Mouse (Mus musculus): ENCODE measurements around the gene Dnajc5. TPM values are rescaled to one million over a fixed set of nuclear protein-coding genes. Genes with fewer than 3 reads are reported as not detected.
"Not testable (repeated sequence)": the region's sequence is repeated elsewhere in the genome, so short reads cannot be mapped to it uniquely, and the experiment has no call there.

Gene Dnajc5
- 10 to 100 TPM; 47.8 to 51.8 TPM for total RNA-seq (2021)
- long read RNA-seq, experiment 1, full-length matches to known transcripts, result 25 of 37 reads
- long read RNA-seq, experiment 1, partial matches to known transcripts, result 2 of 37 reads
- long read RNA-seq, experiment 1, other reads (novel, unspliced or antisense), result 10 of 37 reads
- long read RNA-seq, experiment 2, full-length matches to known transcripts, result 35 of 58 reads
- long read RNA-seq, experiment 2, partial matches to known transcripts, result 1 of 58 reads
- long read RNA-seq, experiment 2, other reads (novel, unspliced or antisense), result 22 of 58 reads

DNA sequence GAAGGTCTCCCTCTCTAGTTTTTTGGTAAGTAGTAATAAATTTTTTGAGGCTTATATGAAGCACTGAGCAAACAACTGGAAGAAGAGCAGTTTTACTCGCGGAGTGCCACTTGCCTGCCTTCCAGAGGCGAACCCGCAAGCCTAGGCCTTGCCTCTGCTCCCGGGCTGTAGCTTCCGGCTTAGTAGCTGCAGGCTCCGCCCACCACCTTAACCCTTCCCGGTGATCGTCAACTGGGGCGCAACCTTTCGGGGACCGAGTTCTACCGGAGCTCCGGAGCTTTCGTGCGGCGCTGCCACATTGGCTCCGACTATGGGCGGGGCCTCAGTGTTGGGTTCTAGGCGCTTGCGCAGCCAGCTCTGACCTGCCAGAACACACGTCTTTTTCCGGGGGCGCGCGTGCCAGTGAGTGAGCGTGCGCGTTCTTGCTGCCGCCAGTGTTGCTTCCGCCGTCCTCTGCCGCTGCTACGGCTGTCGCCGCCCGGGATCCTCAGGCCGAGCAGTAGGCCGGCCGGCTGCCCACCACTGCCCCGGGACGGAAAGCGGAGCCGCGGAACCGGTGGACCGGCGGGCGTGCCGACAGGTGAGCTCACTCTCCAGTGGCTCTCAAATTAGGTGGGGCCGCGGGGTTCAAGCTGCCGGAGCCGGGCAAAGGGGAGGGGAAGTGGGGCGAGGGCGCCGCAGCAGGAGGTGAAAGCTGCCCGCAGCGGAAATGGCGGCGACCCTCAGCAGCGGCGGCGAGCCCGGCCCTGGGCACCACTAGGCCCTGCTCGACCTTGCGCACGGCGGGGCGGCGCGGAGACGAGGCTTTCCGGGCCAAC, at the start of gene Dnajc5:
TSS of gene Dnajc5 (plus strand) at position 368 of the 818 bp plus-strand sequence.
- intact Hi-C loops (cut with DNase I; ENCODE audit: low total_unique reads), result no loop called here
- DNase-seq, result peak; percentile 98

DNA sequence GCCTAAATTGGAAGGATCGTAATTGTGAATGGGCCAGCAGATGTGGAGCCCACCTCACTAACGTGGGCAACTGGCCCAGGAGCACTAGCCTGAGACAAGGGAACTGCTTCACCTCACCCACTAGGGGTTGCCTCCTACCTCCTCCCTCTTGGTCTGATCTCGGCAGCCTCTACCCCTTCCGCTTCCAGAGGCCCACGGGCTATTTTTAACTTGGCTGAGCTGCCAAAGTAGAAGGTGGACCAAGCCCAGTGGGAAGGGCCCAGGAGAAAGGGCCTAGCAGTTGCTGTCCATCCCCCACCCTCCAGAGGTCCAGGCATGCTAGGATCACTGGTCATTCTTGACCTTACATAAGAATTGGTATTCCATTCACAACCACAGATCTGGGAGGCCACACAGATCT, 49.0 kb upstream of the Dnajc5 start:
- DNase-seq, result peak; percentile 64
- intact Hi-C loops (cut with DNase I; ENCODE audit: low total_unique reads), result no loop called here

DNA sequence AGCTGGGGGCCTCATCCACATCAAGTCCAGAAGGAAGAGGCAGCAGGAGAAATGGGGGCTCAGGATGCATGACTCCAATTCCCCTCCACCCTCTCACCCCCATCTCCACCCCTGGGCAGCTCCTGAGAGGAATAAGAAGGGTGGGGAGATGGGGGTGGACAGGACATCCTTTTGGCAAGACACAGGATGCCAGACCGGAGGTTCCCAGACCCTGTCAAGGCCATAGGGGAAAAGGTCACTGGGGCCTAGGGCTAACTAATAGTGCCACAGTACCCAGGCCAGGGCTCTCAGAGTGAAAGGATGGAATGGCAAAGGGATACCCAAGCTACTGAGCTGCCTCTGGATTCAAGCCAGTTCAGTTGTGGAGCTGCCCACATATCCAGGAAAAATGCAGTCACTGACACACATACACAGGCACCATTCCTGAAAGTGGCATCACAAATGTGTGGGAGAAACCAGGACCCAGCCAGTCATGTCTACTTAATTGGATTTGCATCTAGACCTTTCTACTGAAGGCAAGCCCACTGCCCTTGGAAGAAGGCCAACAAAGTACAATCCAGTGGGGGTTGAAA, 47.9 kb upstream of the Dnajc5 start:
- DNase-seq, result no peak
- intact Hi-C loops (cut with DNase I; ENCODE audit: low total_unique reads), result no loop called here

DNA sequence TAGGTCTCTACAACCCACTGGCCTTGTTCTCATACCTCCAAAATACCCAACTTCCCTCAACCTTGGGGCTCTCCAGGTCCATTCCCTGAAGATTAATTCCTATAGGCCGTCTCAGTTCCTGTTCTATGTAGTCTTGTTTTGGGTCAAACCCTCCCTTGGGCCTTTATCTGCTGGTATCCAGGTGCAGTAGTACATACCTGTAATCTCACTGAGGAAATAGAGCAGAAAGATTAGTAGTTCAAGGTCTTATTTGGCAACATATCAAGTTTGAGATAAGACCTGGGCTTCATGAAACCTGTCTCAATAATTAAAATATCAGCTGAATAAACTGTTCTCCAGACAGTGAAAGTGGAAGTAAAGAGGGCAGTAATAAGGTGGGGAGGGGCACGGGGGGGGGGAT, 37.2 kb upstream of the Dnajc5 start:
- intact Hi-C loops (cut with DNase I; ENCODE audit: low total_unique reads), result no loop called here
- no peak for DNase-seq

DNA sequence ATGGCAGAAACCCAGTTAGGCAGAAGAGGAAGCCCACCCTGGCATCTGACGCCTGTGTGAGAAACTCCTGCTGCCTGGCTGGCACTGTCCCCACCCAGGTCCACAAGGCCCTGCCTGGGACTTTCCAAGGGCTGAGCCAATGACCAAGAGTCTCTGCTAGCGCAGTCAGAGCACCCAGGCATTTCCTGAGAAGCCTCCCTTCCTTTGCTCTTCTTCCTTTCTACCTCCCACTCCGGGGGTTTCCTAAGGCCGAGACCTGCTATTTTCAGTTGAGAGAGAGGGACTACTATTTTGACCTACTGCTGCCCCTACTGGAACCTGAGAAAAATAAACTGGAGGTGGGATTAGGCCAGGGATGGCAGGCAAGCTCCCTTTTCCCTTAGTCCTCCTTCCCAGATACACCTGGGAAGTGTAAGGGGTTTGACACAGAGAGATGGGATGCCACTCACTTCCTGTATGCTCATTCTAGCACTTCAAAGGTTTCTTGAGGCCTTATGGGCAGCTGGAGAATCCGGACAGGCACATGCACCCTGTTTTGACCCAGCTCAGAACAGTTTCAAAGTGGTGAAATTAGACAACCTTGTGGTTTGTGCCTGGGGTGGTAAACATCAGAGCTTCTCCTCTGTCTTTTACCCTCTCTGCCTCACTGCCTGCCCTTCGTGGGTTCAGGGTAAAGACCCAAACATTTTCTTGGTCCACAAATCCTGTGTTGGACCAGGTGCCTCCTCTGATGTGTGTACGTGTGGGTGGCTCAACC, 36.5 kb upstream of the Dnajc5 start:
- peak; percentile 29 for DNase-seq
- intact Hi-C loops (cut with DNase I; ENCODE audit: low total_unique reads), result no loop called here

DNA sequence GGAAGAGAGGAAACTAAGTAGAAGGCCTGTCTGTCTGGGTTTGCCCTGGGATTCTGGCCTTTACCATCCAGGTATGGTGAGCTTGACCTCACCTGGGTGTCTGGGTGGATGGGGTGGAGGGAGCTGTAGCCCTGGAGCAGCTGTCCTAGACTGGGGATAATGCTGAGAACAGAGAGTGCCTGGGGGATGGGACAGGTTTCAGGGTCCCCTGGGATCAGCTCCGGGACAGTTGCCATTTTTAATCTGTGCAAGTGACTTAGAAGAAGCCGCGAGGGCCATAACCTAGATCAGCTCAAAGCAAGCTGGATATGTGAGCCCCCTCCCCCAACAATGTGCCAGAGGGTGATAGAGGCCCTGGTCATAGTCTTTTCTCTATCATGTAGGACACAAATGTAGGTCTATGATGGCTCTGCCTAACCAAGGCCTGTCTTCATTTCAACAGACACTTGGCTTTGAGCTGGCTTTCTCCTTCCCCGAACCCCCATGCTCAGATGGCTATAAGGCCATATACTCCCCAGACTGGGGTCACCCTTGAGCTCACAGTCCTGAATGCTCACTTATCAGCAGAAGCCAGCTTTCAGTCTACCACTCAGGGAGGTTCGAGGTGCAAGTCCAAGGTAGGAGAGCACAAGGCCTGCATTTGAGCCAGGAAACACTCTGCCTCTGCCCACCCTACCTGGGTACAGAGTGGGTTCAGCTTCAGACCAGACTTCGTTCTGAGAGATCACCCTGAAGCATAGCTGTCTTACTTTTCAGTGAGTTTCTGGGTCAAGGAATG, 35.6 kb upstream of the Dnajc5 start:
- DNase-seq, result no peak

DNA sequence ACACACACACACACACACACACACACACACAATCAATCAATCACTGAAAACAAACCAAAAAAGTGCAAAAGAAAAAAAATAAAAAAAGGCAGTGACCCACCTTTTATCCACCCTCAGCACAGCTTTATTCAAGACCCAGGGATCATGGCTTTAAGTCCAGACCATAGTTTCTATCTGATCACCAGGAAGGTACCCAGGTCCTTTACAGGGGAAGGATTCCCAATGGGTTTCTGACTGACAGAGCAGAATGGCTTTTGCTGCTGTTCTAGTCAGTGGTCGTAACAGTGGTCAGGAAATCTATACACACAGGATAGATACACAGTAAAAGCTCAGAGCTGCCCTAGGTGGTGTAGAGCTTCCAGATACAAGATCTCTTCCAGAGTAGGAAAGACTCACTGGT, 34.5 kb upstream of the Dnajc5 start:
- intact Hi-C loops (cut with DNase I; ENCODE audit: low total_unique reads), result no loop called here
- no peak for DNase-seq

More for the DNA sequence above, 35.6 kb upstream of the Dnajc5 start:
- intact Hi-C loops (cut with DNase I; ENCODE audit: low total_unique reads), result no loop called here

DNA sequence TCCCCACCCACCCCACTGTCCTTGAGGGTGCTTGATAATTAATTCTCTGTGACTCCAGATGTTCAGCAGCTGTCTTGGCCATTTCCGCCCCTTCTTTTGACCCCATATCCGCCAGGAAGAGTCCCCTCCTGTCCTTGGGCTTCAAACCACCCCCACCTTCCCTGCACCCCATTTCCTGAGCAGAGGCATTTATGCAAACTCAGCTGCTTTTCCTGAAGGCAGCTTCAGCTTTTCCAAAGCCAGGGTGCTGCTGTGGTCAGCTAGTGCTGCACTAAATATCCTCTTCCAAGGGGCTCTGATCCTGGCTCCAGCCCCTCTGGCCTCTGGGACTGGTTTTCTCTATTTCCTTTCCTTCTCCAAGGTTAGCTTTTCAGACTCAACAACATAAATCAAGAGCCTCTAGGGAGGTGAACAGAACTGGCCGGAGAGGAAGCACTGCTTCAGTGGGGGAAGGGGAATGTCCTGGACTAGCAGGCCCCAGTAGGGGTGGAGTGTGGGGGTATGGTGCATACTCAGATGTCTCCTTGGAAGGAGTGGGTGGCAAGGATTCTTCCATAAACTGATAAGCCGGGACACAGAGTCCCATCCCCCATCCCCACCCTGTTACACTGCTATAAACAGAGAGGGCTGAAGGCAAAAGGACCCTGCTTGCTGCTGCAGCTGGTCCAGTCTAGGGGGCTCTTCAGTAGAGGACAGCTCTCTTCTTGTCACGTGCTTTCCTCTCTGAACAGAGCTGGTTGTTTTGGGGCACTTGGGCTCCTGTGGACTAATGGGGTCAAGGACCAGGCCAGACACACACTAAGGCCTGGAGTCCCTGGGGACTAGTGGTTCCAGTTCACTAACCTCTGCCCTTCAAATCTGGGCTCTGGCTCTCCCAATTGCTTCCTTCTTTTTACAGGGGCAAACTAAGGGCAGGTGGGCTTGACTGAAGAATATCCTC, 32.7 kb upstream of the Dnajc5 start:
- peak; percentile 49 for DNase-seq
- intact Hi-C loops (cut with DNase I; ENCODE audit: low total_unique reads), result no loop called here

DNA sequence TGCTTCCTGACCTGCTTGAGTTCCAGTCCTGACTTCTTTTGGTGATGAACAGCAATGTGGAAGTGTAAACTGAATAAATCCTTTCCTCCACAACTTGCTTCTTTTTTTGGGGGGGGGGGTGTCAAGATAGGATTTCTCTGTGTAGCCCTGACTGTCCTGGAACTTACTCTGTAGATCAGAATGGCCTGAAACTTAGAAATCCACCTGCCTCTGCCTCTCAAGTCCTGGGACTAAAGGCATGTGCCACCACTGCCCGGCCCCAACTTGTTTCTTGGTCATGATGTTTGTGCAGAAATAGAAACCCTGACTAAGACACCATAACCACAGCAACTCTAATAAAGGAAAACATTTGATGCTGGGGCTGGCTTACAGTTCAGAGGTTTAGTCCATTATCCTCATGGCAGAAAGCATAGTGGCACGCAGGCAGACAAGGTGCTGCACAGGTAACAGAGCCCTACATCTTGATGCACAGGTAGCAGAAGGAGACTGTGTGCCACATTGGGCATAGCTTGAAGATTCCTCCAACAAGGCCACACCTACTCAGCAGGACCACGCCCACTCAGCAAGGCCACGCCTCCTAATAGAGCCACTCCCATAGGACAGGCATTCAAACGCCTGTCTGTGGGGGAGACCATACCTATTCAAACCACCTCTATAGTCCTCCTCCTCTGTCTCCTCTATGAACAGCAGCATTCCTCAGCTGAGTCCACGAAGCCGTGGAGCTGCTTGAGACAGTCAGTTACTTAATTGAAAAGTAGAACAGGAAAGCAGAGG, 28.7 kb upstream of the Dnajc5 start:
- intact Hi-C loops (cut with DNase I; ENCODE audit: low total_unique reads), result loop anchor here (5.0 kb wide), 1 partner anchor 84 kb away; no protein-coding TSS in a partner anchor
- DNase-seq, result no peak

DNA sequence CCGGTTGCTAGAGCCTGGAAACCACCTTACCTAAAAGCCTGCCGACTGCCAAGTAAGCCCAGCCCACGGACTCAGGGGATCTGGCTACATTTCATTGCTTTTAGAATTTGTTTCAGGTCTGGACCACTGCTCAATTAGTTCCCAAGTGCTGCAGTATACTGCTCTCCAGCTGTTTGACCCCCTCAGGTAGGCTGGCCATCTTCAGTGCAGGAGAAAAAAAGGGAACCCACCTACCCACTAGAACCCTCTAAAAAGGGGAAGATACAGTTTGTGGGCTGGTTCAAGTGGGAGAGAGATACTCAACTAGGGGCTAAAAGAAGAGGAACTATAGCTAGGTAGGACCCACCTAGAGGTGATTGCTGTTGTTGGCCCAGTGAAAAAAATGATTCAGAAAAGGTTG, 28.1 kb upstream of the Dnajc5 start:
- intact Hi-C loops (cut with DNase I; ENCODE audit: low total_unique reads), result loop anchor here (5.0 kb wide), 1 partner anchor 85 kb away; no protein-coding TSS in a partner anchor
- DNase-seq, result no peak

DNA sequence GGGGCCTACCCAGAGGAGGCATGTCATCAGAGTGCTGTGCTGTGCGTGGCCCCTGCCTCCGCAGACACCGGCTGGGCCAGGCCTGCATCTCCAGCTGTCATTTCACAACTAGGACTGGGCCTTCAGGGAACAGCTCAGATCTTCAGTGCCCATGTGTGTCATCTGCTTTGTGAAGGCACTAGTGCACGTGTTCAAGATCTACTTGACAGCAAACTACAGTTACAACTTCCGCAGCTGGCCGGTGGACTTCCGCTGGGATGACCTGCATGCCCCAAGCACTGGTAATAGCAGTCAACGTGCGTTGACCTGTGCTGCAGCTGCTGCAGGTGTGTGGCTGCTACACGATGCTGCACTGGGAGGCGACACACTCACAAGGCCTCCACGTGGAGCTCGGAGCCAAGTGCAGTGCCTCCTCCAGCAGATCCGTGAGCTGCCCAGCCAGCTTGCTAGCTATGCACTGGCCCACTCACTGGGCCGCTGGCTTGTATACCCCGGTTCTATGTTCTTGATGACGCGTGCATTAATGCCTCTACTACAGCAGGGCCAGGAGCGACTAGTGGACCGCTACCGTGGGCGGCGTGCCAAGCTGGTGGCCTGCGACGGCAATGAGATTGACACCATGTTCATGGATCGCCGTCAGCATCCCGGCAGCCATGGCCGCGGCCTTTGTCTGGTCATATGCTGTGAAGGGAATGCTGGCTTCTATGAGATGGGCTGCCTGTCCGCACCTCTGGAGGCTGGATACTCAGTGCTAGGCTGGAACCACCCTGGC, 26.9 kb upstream of the Dnajc5 start, which contains the start of gene Abhd16b:
TSS of gene Abhd16b (plus strand) at position 51 of the 772 bp plus-strand sequence.
- DNase-seq, result no peak
- intact Hi-C loops (cut with DNase I; ENCODE audit: low total_unique reads), result loop anchor here (5.0 kb wide), 1 partner anchor 86 kb away; no protein-coding TSS in a partner anchor

DNA sequence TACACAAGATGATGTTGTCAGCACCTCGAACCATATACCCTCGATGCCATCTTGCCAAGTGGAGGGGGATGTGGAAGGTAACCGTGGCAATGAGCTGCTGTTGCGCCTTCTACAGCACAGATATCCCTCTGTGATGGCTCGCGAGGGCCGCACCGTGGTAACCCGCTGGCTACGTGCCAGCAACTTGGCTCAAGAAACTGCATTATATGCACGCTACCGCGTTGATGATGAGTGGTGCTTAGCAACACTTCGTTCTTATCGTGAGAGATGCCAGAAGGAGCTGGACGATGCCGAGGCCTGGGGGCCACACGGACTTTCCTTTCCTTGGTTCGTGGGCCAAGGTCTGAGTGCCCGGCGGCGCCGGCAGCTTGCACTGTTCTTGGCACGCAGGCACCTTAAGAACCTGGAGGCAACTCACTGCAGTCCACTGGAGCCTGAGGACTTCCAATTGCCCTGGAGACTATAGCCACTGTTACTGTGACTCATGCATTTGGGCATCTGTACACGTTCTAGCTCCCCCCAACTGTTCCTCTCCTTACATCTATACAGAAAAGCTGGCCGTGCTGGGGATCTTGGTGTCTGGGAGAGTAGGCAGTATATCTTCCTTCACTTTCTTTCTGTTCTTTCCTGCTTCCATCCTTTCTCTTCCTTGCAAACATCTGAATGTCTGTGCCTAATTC, 25.9 kb upstream of the Dnajc5 start:
- no peak for DNase-seq
- intact Hi-C loops (cut with DNase I; ENCODE audit: low total_unique reads), result loop anchor here (5.0 kb wide), 1 partner anchor 87 kb away; no protein-coding TSS in a partner anchor

DNA sequence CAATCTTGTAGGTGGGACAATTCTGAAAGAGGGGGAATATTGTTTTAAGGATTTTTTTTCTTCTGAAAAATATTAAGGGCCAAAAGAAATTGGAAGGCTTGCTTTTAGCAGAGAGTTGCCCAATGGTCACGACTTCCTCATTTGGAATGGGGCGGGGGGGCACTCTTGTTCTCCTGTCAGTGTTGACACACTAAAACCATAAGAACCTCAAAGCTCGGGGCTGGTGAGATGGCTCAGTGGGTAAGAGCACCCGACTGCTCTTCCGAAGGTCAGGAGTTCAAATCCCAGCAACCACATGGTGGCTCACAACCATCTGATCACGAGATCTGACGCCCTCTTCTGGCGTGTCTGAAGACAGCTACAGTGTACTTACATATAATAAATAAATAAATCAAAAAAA, 24.4 kb upstream of the Dnajc5 start:
- DNase-seq; intact Hi-C loops (cut with DNase I; ENCODE audit: low total_unique reads): not testable (repeated sequence)

DNA sequence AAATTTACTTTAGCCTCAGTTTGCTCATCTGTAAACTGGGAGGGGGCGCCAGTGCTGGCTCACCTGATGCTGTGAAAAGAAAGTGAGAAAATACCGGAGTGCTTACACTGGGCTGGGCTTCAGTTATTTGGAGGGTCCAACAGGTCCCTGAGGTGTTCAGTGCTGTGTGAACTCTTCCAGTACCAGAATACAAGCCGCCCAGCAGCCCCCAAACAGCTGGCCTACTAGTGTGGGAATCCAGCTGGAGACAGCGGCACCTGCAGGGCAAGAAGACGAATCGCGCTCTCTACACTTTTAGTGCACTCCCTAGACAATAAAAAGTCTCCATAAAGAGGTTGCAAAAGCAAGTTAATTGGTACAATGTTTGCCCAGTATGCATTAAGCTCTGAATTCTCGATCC, 24.0 kb upstream of the Dnajc5 start:
- intact Hi-C loops (cut with DNase I; ENCODE audit: low total_unique reads), result no loop called here
- DNase-seq, result peak; percentile 71

DNA sequence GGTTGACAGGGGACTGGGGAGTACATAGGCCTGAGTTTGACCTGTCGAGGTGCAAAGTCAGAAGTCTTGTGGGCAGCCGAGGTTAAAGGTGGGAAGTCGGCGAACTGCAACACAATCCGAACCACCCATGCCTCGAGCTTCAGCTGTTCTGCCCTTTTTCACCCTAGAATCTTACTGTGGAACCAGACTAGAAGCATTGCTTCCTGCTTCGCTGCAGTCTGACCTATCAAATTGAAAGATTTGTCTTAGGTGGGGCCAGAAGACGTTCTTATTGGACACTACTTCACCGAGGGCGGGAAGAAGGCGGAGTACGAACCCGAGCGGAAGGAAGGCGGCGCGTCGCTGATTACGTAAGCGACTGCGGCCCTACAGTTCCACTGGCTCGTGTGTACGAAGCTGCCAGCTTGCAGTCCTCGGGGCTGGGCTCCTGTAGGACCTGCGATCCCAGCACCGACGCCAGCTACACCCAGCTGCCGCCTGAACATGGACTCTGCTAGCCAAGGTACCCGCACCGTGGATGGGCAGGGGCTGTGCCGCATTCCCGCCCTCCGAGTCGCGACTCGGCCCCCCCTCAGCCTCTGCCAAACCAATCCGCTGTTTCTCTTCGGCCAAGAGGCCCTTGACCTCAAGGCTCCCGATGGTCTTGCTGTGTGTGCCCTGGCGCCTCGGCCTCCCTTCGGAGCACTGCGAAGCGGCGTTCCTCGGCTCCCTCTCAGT, 23.3 kb upstream of the Dnajc5 start, which contains the start of gene Tpd52l2:
TSS of gene Tpd52l2 (plus strand) at position 312 of the 717 bp plus-strand sequence.
- intact Hi-C loops (cut with DNase I; ENCODE audit: low total_unique reads), result no loop called here
- DNase-seq, result peak; percentile 92
